Mouse (Mus musculus): ENCODE results near the gene Dkk2. TPM values are rescaled to one million over a fixed set of nuclear protein-coding genes. Genes with fewer than 3 reads are reported as not detected.
"Not testable (repeated sequence)": the region's sequence is repeated elsewhere in the genome, so short reads cannot be mapped to it uniquely, and the experiment has no call there.

Gene Dkk2
- 12.6 and 18.2 TPM in 2 replicates for polyA plus RNA-seq (2016; fragmentation: Nextera tagmentation; extraction: Ambion mirVana)

GRCm38 (mm10) chr3:132085112-132085822 is at the start of gene Dkk2:
TSS of gene Dkk2 (plus strand) at chr3:132085292.
- Histone ChIP-seq H3K9me3 (replicated peaks) (no peaks in the 10 kb centered on the region), H3K36me3 (no peaks in the 10 kb centered on the region), H3K27me3 (ENCODE audit: low read depth, poor library complexity, severe bottlenecking) (peaks cover 42% of the 10 kb centered on the region), H3K4me3 (peak within 1 kb of the TSS; percentile 65), H3K27ac (replicated peaks) (peak within 1 kb of the TSS; percentile 64), H3K4me1 (peaks cover 42% of the 10 kb centered on the region)
- peak; percentile 67 for DNase-seq (ENCODE audit: low spot score)
- WGBS: under 1% methylated on average over 33 of the region's 33 CpGs

DNA sequence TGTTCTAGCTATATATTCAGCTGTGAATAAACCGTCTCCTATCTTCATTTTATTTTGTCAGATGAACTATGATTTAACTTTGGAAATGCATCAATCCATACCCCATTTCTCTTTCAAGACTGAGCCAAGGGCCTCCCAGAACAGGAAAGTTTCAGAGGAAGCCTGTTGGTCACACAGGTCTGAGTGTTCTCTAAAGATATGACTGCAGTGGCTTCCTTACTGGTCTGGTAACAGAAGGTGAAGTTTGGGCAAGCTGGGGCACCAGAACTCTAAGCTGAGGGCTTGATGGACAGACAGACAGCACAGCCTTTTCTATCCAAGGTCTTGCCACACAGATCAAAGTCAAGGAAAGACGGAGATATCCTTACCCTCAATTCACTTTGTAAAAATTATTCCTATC is 48.4 kb upstream of the Dkk2 start:
- 91% methylated on average over 2 of the region's 2 CpGs for WGBS
- no peak overlapping the region for H3K27ac ChIP-seq (replicated peaks)
- no peak for DNase-seq (ENCODE audit: low spot score)
- no peaks in the 10 kb centered on the region for H3K27me3 ChIP-seq (ENCODE audit: low read depth, poor library complexity, severe bottlenecking)
- H3K36me3 ChIP-seq: no peaks in the 10 kb centered on the region
- H3K4me1 ChIP-seq: peaks cover 13% of the 10 kb centered on the region
- no peaks in the 10 kb centered on the region for H3K9me3 ChIP-seq (replicated peaks)
- no peak overlapping the region for H3K4me3 ChIP-seq

DNA sequence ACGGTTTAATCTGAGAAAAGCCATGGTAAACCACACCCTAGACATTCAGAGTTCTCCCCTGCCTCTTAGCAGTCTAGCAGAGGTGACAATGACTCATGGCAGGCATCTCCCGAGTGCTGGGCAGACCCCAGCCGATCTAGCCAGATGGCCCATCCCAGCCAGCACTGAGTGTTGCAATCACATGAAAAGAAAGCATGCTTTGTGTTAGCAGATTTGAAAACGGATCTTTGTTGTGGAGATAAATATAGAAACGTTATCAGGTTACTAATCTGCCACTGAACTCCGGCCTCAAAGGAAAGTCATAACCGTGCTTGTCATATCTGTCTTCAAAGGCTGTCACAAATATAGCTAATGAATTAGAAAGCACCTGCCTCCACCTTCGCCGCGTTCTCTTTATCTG is 47.4 kb upstream of the Dkk2 start:
- Histone ChIP-seq H3K9me3 (replicated peaks) (no peaks in the 10 kb centered on the region), H3K27me3 (ENCODE audit: low read depth, poor library complexity, severe bottlenecking) (no peaks in the 10 kb centered on the region), H3K4me3 (no peak overlapping the region), H3K36me3 (no peaks in the 10 kb centered on the region), H3K4me1 (peaks cover 12% of the 10 kb centered on the region), H3K27ac (replicated peaks) (no peak overlapping the region)
- no peak for DNase-seq (ENCODE audit: low spot score)
- 67% methylated on average over 10 of the region's 10 CpGs for WGBS

DNA sequence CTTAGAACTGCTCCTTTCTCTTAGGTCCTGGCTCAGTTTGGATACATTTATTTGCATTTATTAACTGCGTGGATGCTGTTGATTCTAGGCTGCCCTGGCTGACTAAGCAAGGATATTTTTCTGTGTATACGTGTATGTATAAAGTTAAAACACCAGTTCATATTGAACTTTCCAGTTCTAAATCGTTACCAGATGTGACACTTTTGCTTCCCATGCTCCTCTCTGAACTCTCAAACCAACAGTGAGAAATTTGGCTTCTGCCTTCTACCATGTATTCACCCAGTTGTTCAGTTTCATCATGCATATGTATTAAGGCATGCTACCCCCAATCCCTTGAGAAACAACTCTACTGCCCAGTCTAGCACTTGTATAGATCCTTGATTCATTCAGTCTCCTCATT is 45.0 kb upstream of the Dkk2 start:
- WGBS: 70% methylated on average over 3 of the region's 3 CpGs
- H3K27me3 ChIP-seq (ENCODE audit: low read depth, poor library complexity, severe bottlenecking): no peaks in the 10 kb centered on the region
- H3K4me1 ChIP-seq: peaks cover 4% of the 10 kb centered on the region
- no peak for DNase-seq (ENCODE audit: low spot score)
- no peaks in the 10 kb centered on the region for H3K36me3 ChIP-seq
- H3K27ac ChIP-seq (replicated peaks): no peak overlapping the region
- no peak overlapping the region for H3K4me3 ChIP-seq
- H3K9me3 ChIP-seq (replicated peaks): no peaks in the 10 kb centered on the region

- H3K27ac ChIP-seq (replicated peaks): no peak overlapping the region
- H3K4me3 ChIP-seq: no peak overlapping the region
- H3K27me3 ChIP-seq (ENCODE audit: low read depth, poor library complexity, severe bottlenecking): no peaks in the 10 kb centered on the region
- WGBS: 90% methylated on average over 8 of the region's 8 CpGs
- H3K36me3 ChIP-seq: no peaks in the 10 kb centered on the region
- no peak for DNase-seq (ENCODE audit: low spot score)
- no peaks in the 10 kb centered on the region for H3K4me1 ChIP-seq
- no peaks in the 10 kb centered on the region for H3K9me3 ChIP-seq (replicated peaks)
Measured at GRCm38 (mm10) chr3:132050884-132051457, 34.1 kb upstream of the Dkk2 start.

GRCm38 (mm10) chr3:132062816-132063215 is 22.3 kb upstream of the Dkk2 start:
- H3K27me3 ChIP-seq (ENCODE audit: low read depth, poor library complexity, severe bottlenecking); H3K4me3 ChIP-seq; H3K27ac ChIP-seq (replicated peaks); H3K9me3 ChIP-seq (replicated peaks); H3K36me3 ChIP-seq; DNase-seq (ENCODE audit: low spot score); H3K4me1 ChIP-seq: not testable (repeated sequence)
- WGBS: 76% methylated on average over 1 of the region's 1 CpGs

- WGBS: 92% methylated on average over 3 of the region's 3 CpGs
- Histone ChIP-seq H3K4me1 (no peaks in the 10 kb centered on the region), H3K4me3 (no peak overlapping the region), H3K9me3 (replicated peaks) (no peaks in the 10 kb centered on the region), H3K27ac (replicated peaks) (no peak overlapping the region), H3K36me3 (no peaks in the 10 kb centered on the region), H3K27me3 (ENCODE audit: low read depth, poor library complexity, severe bottlenecking) (no peaks in the 10 kb centered on the region)
- DNase-seq (ENCODE audit: low spot score): no peak
Measured at GRCm38 (mm10) chr3:132063374-132063773, 21.7 kb upstream of the Dkk2 start.

DNA sequence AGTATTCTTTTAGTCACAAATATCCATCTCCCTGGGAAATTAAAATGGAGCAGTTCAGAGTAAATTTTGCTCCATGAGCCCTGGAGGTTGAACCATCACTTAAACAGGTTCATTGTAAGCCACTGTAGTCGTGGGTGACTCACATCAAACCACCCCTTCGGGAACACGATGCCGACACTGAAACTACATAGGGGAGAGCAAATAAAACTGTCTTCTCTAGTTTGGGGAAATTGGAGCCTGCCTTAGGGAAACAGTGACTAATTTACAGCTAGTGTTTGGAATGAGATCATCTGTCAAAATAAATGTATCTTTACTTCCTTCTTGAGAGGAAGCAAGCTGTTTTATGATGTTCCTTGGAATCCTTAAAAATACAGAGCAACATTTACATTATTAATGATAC is 21.1 kb upstream of the Dkk2 start:
- Histone ChIP-seq H3K27ac (replicated peaks) (no peak overlapping the region), H3K27me3 (ENCODE audit: low read depth, poor library complexity, severe bottlenecking) (no peaks in the 10 kb centered on the region), H3K36me3 (no peaks in the 10 kb centered on the region), H3K9me3 (replicated peaks) (no peaks in the 10 kb centered on the region), H3K4me3 (no peak overlapping the region), H3K4me1 (no peaks in the 10 kb centered on the region)
- DNase-seq (ENCODE audit: low spot score): no peak
- 82% methylated on average over 4 of the region's 4 CpGs for WGBS

- no peaks in the 10 kb centered on the region for H3K9me3 ChIP-seq (replicated peaks)
- H3K27me3 ChIP-seq (ENCODE audit: low read depth, poor library complexity, severe bottlenecking): no peaks in the 10 kb centered on the region
- no peak overlapping the region for H3K4me3 ChIP-seq
- DNase-seq (ENCODE audit: low spot score): no peak
- H3K4me1 ChIP-seq: no peaks in the 10 kb centered on the region
- no peaks in the 10 kb centered on the region for H3K36me3 ChIP-seq
- 94% methylated on average over 1 of the region's 1 CpGs for WGBS
- no peak overlapping the region for H3K27ac ChIP-seq (replicated peaks)
Measured at GRCm38 (mm10) chr3:132064920-132065319, 20.2 kb upstream of the Dkk2 start.

GRCm38 (mm10) chr3:132070949-132071348 is 14.1 kb upstream of the Dkk2 start:
- Histone ChIP-seq H3K9me3 (replicated peaks) (no peaks in the 10 kb centered on the region), H3K27me3 (ENCODE audit: low read depth, poor library complexity, severe bottlenecking) (no peaks in the 10 kb centered on the region), H3K27ac (replicated peaks) (no peak overlapping the region), H3K4me1 (no peaks in the 10 kb centered on the region), H3K36me3 (no peaks in the 10 kb centered on the region), H3K4me3 (no peak overlapping the region)
- DNase-seq (ENCODE audit: low spot score): no peak
- WGBS: 45% methylated on average over 2 of the region's 2 CpGs

DNA sequence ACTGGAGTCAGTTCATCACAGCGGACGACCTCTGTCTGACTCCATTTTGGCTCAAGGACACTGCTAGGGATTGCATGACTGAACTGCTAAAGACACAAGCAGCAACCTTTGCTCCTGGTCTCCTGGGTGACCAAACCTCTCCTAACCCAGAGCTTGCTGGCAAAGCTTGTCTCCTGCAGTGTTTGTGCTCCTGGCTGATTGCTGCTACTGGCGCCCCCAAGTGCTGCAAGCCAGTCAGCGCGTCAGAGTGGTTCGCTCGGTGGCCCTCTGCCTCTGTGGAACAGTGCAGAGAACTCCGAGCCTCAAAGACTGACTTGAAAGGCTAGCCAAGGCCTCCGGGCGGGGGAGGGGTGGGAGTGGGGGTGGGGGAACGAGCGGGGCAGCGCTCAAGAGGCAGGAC is 1.1 kb upstream of the Dkk2 start:
- peaks cover 42% of the 10 kb centered on the region for H3K27me3 ChIP-seq (ENCODE audit: low read depth, poor library complexity, severe bottlenecking)
- 2% methylated on average over 13 of the region's 13 CpGs for WGBS
- H3K27ac ChIP-seq (replicated peaks): peak overlapping the region; percentile 64

DNA sequence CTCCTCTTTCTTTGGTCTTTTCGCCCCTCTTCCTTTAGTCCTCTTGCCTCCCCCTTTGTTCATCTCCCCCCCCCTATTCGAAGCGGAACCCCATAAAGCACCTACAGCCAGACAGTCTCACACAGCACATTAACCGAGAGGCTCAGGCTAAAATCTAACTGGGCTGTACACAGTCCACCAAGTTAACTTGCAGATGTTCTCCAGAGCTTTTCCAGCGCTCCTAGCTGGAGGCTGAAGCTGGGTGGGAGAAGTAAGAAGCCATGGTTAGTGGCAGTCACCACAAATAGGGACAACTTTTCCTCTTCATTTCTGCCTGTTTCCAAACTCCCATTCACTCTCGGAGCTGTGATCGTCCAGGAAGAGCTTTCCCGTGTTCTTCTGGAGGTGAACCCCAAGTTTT is 412 bp upstream of the Dkk2 start:
- peak overlapping the region; percentile 64 for H3K27ac ChIP-seq (replicated peaks)
- peaks cover 42% of the 10 kb centered on the region for H3K4me1 ChIP-seq
- H3K4me3 ChIP-seq: peak overlapping the region; percentile 65
- WGBS: 1% methylated on average over 7 of the region's 8 CpGs
- H3K9me3 ChIP-seq (replicated peaks): no peaks in the 10 kb centered on the region
- peaks cover 42% of the 10 kb centered on the region for H3K27me3 ChIP-seq (ENCODE audit: low read depth, poor library complexity, severe bottlenecking)
- DNase-seq (ENCODE audit: low spot score): no peak
- no peaks in the 10 kb centered on the region for H3K36me3 ChIP-seq

More for the DNA sequence above, 1.1 kb upstream of the Dkk2 start:
- peak overlapping the region; percentile 65 for H3K4me3 ChIP-seq
- H3K9me3 ChIP-seq (replicated peaks): no peaks in the 10 kb centered on the region
- peak; percentile 83 for DNase-seq (ENCODE audit: low spot score)
- no peaks in the 10 kb centered on the region for H3K36me3 ChIP-seq
- H3K4me1 ChIP-seq: peaks cover 42% of the 10 kb centered on the region

DNA sequence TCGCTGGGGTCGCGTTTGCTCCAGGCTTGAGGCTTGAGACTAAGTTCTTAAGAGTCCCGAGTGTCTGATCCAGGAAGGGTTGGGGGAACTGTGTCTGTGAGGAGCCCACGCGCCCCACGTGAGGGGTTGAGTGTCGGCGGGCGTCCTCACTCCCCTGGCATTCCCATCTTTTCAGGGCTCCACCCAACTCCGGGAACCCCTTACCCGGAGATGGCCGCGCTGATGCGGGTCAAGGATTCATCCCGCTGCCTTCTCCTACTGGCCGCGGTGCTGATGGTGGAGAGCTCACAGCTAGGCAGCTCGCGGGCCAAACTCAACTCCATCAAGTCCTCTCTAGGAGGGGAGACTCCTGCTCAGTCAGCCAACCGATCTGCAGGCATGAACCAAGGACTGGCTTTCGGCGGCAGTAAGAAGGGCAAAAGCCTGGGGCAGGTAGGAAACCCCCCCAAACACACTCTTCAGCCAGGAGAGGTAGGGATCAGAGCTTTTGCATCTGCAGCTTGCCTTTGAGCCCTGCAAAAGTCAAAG is 795 bp downstream of the Dkk2 start:
- H3K36me3 ChIP-seq: no peaks in the 10 kb centered on the region
- H3K9me3 ChIP-seq (replicated peaks): no peaks in the 10 kb centered on the region
- H3K4me3 ChIP-seq: peak overlapping the region; percentile 65
- WGBS: 1% methylated on average over 23 of the region's 23 CpGs
- H3K27me3 ChIP-seq (ENCODE audit: low read depth, poor library complexity, severe bottlenecking): peaks cover 42% of the 10 kb centered on the region
- peaks cover 42% of the 10 kb centered on the region for H3K4me1 ChIP-seq
- DNase-seq (ENCODE audit: low spot score): peak; percentile 64
- peak overlapping the region; percentile 63 for H3K27ac ChIP-seq (replicated peaks)
